Mouse (Mus musculus): ENCODE results near the gene Kif19a. TPM values are rescaled to one million over a fixed set of nuclear protein-coding genes. Genes with fewer than 3 reads are reported as not detected.
A peak's percentile ranks its signal among the peaks of the same experiment; 100 is the strongest.

Kif19a gene
- polyA plus RNA-seq, 1 experiment, result 5.1 TPM

GRCm38 (mm10) chr11:114792931-114793494 lies 27.8 kb downstream of the Kif19a start:
- WGBS, result 53% methylated on average over 5 of the region's 5 CpGs
- peak in 1 of 2 experiments; percentile 47 for DNase-seq
- H3K27ac ChIP-seq (ENCODE audit: insufficient read depth, low read length), result peak overlapping the region; percentile 77
- no peak for TF ChIP-seq POLR2A (IDR thresholded peaks at IDR 0.05; ENCODE audit: borderline replicate concordance, insufficient read depth, low read length)
- no peak for TF ChIP-seq CTCF (IDR thresholded peaks at IDR 0.05; ENCODE audit: borderline replicate concordance, insufficient read depth, low read depth, low read length)
- no peaks in the 10 kb centered on the region for H3K27me3 ChIP-seq (ENCODE audit: control insufficient read depth, insufficient read depth, low read length)
- no peak overlapping the region for H3K4me3 ChIP-seq (replicated peaks; ENCODE audit: insufficient read depth, low read depth, low read length)
- H3K4me1 ChIP-seq (ENCODE audit: control insufficient read depth, insufficient read depth, low read length), result peaks cover 49% of the 10 kb centered on the region

GRCm38 (mm10) chr11:114793868-114794545 lies 28.8 kb downstream of the Kif19a start:
- Histone ChIP-seq H3K27ac (ENCODE audit: insufficient read depth, low read length) (peak overlapping the region; percentile 77), H3K4me1 (ENCODE audit: control insufficient read depth, insufficient read depth, low read length) (peaks cover 49% of the 10 kb centered on the region), H3K4me3 (replicated peaks; ENCODE audit: insufficient read depth, low read depth, low read length) (peak overlapping the region; percentile 0), H3K27me3 (ENCODE audit: control insufficient read depth, insufficient read depth, low read length) (no peaks in the 10 kb centered on the region)
- 0 out of 2 replicates have a peak, but pooled peaks have one; percentile 8 for TF ChIP-seq POLR2A (IDR thresholded peaks at IDR 0.05; ENCODE audit: borderline replicate concordance, insufficient read depth, low read length)
- TF ChIP-seq CTCF (IDR thresholded peaks at IDR 0.05; ENCODE audit: borderline replicate concordance, insufficient read depth, low read depth, low read length), result no peak
- peak; percentile 60 to 64 for DNase-seq
- WGBS, result 21% methylated on average over 19 of the region's 19 CpGs

GRCm38 (mm10) chr11:114794691-114795090 lies 29.5 kb downstream of the Kif19a start:
- no peak overlapping the region for H3K4me3 ChIP-seq (replicated peaks; ENCODE audit: insufficient read depth, low read depth, low read length)
- DNase-seq, result no peak
- peaks cover 46% of the 10 kb centered on the region for H3K4me1 ChIP-seq (ENCODE audit: control insufficient read depth, insufficient read depth, low read length)
- H3K27ac ChIP-seq (ENCODE audit: insufficient read depth, low read length), result peak overlapping the region; percentile 77
- TF ChIP-seq CTCF (IDR thresholded peaks at IDR 0.05; ENCODE audit: borderline replicate concordance, insufficient read depth, low read depth, low read length) (no peak), POLR2A (IDR thresholded peaks at IDR 0.05; ENCODE audit: borderline replicate concordance, insufficient read depth, low read length) (no peak)
- 25% methylated on average over 4 of the region's 4 CpGs for WGBS
- no peaks in the 10 kb centered on the region for H3K27me3 ChIP-seq (ENCODE audit: control insufficient read depth, insufficient read depth, low read length)

GRCm38 (mm10) chr11:114795231-114795746 lies 30.1 kb downstream of the Kif19a start:
- TF ChIP-seq POLR2A (IDR thresholded peaks at IDR 0.05; ENCODE audit: borderline replicate concordance, insufficient read depth, low read length) (0 out of 2 replicates have a peak, but pooled peaks have one; percentile 34), CTCF (IDR thresholded peaks at IDR 0.05; ENCODE audit: borderline replicate concordance, insufficient read depth, low read depth, low read length) (peak; percentile 29; the same call in 1 of the 2 replicates)
- 0% methylated on average over 7 of the region's 7 CpGs for WGBS
- Histone ChIP-seq H3K4me1 (ENCODE audit: control insufficient read depth, insufficient read depth, low read length) (peaks cover 46% of the 10 kb centered on the region), H3K4me3 (replicated peaks; ENCODE audit: insufficient read depth, low read depth, low read length) (peak overlapping the region; percentile 23), H3K27me3 (ENCODE audit: control insufficient read depth, insufficient read depth, low read length) (no peaks in the 10 kb centered on the region), H3K27ac (ENCODE audit: insufficient read depth, low read length) (peak overlapping the region; percentile 77)
- DNase-seq, result peak; percentile 92 to 94

- Histone ChIP-seq H3K27ac (ENCODE audit: insufficient read depth, low read length) (peak within 1 kb of the TSS; percentile 77), H3K4me1 (ENCODE audit: control insufficient read depth, insufficient read depth, low read length) (peaks cover 46% of the 10 kb centered on the region), H3K27me3 (ENCODE audit: control insufficient read depth, insufficient read depth, low read length) (no peaks in the 10 kb centered on the region), H3K4me3 (replicated peaks; ENCODE audit: insufficient read depth, low read depth, low read length) (peak within 1 kb of the TSS; percentile 23)
- TF ChIP-seq POLR2A (IDR thresholded peaks at IDR 0.05; ENCODE audit: borderline replicate concordance, insufficient read depth, low read length) (no peak), CTCF (IDR thresholded peaks at IDR 0.05; ENCODE audit: borderline replicate concordance, insufficient read depth, low read depth, low read length) (no peak)
- peak in 1 of 2 experiments; percentile 67 for DNase-seq
- WGBS, result 24% methylated on average over 4 of the region's 4 CpGs
These were observed 30.7 kb downstream of the Kif19a start, which contains the start of gene Btbd17 for GRCm38 (mm10) chr11:114795848-114796322. Btbd17 (minus strand) TSS chr11:114795945.

GRCm38 (mm10) chr11:114797176-114797575 lies 32.0 kb downstream of the Kif19a start:
- no peak overlapping the region for H3K27ac ChIP-seq (ENCODE audit: insufficient read depth, low read length)

GRCm38 (mm10) chr11:114797981-114798380 lies 32.8 kb downstream of the Kif19a start:
- DNase-seq, result no peak
- 96% methylated on average over 3 of the region's 3 CpGs for WGBS
- Histone ChIP-seq H3K27ac (ENCODE audit: insufficient read depth, low read length) (no peak overlapping the region), H3K4me1 (ENCODE audit: control insufficient read depth, insufficient read depth, low read length) (peaks cover 45% of the 10 kb centered on the region), H3K4me3 (replicated peaks; ENCODE audit: insufficient read depth, low read depth, low read length) (no peak overlapping the region), H3K27me3 (ENCODE audit: control insufficient read depth, insufficient read depth, low read length) (no peaks in the 10 kb centered on the region)
- TF ChIP-seq CTCF (IDR thresholded peaks at IDR 0.05; ENCODE audit: borderline replicate concordance, insufficient read depth, low read depth, low read length), result no peak
- TF ChIP-seq POLR2A (IDR thresholded peaks at IDR 0.05; ENCODE audit: borderline replicate concordance, insufficient read depth, low read length), result no peak

More at GRCm38 (mm10) chr11:114797176-114797575, 32.0 kb downstream of the Kif19a start:
- DNase-seq, result peak in 1 of 2 experiments; percentile 41
- no peak overlapping the region for H3K4me3 ChIP-seq (replicated peaks; ENCODE audit: insufficient read depth, low read depth, low read length)
- 31% methylated on average over 7 of the region's 7 CpGs for WGBS
- TF ChIP-seq CTCF (IDR thresholded peaks at IDR 0.05; ENCODE audit: borderline replicate concordance, insufficient read depth, low read depth, low read length), result no peak
- TF ChIP-seq POLR2A (IDR thresholded peaks at IDR 0.05; ENCODE audit: borderline replicate concordance, insufficient read depth, low read length), result no peak
- peaks cover 43% of the 10 kb centered on the region for H3K4me1 ChIP-seq (ENCODE audit: control insufficient read depth, insufficient read depth, low read length)
- H3K27me3 ChIP-seq (ENCODE audit: control insufficient read depth, insufficient read depth, low read length), result no peaks in the 10 kb centered on the region

Data from cerebellum, adult 2 months (tissue).